Mouse (Mus musculus) erythroblast, embryonic 14.5 days (primary cell): ENCODE results near the gene Oxgr1. TPM values are rescaled to one million over a fixed set of nuclear protein-coding genes. Genes with fewer than 3 reads are reported as not detected.

ENCODE experiments used
- H3K27me3 ChIP-seq: 2 replicates; pipeline ENCODE4 v1.6.1; 2012; ENCODE audit warnings: inconsistent platforms; ENCODE audit not compliant: control insufficient read depth
- H3K36me3 ChIP-seq: 2 replicates; pipeline ENCODE4 v1.6.1; 2012; ENCODE audit warnings: mild to moderate bottlenecking, inconsistent platforms; ENCODE audit not compliant: control insufficient read depth
- H3K4me1 ChIP-seq: 2 replicates; pipeline ENCODE4 v1.6.1; 2012; ENCODE audit warnings: inconsistent platforms; ENCODE audit not compliant: control insufficient read depth
- H3K4me3 ChIP-seq: replicated peaks from 2 replicates; pipeline ENCODE3; 2012; ENCODE audit warnings: moderate library complexity, mild to moderate bottlenecking, inconsistent platforms
- H3K9me3 ChIP-seq: 2 replicates; pipeline ENCODE4 v1.6.1; 2012; ENCODE audit warnings: low read length, inconsistent platforms, mixed read lengths; ENCODE audit not compliant: control insufficient read depth
- GATA1 ChIP-seq: IDR thresholded peaks from 2 replicates; pipeline ENCODE4 v1.6.1; 2012; ENCODE audit warnings: low read length, inconsistent platforms, mixed read lengths
- TAL1 ChIP-seq: IDR thresholded peaks from 3 replicates; pipeline ENCODE4 v1.6.1; 2012; ENCODE audit warnings: low read length, inconsistent platforms, mixed read lengths
- polyA plus RNA-seq: library from polyadenylated mRNA; stranded (reverse); fragments of >175 nt; gene quantifications from 2 replicates; pipeline ENCODE4 v1.2.3, GENCODE M21; 2012

The Oxgr1 gene
- 0.04 TPM in 1 of 2 replicates, not detected in the other for polyA plus RNA-seq

DNA sequence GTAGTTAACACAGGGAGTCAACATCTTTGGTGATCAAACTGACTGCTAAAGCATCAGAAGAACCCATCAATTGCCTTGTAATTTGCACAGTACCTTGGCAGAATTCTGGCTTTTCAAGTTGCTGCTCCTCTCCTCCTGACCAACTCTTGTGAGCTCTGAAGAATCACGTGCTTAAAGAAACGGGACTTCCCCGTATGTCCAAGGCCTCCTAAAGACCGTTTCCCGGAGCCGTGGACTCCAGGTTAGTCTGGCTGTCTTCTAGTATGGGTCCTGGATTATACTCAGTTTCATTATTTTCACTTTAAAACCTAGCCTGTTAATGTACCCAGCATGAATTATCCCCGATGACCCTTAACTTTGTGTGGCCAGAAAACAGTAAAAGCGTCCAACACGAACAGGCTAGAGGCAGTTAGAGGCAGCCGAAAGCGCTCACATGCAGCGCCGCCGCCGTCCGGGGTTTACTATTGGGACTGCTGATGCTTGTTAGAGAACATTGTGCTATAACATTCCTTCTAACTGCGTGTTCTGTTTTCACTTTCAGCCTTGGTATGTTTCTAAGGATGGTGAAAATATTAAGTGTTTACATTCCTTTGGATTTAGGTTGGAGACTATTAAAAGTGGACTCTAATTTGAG lies at the start of gene Oxgr1:
Gene Oxgr1 (minus strand): TSS at position 249 of the 634 bp plus-strand sequence.
- no peaks in the 10 kb centered on the region for H3K36me3 ChIP-seq
- H3K4me1 ChIP-seq, result no peaks in the 10 kb centered on the region
- TF ChIP-seq GATA1, result no peak
- TF ChIP-seq TAL1, result no peak
- H3K4me3 ChIP-seq, result no peak within 1 kb of the TSS
- H3K27me3 ChIP-seq, result no peaks in the 10 kb centered on the region
- peaks cover 33% of the 10 kb centered on the region for H3K9me3 ChIP-seq

DNA sequence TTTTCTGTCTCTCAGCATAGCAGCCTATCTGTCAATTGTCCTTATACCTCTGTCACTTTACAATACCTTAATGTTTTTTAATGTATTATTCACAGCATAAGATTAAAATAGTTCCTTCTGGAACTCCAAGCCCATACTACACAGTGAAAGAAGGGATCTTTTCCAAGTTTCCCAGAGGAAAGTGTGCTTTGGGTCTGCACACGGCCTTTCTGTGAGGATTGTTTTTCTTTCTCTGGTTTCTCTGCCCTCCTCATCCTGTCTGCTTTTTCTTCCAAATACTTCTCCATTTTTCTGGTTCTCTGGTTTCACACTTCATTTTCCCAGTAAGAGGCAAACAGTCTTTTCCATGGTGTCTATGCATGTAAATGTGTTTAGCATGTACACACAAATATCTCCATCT lies 48.2 kb upstream of the Oxgr1 start:
- Histone ChIP-seq H3K27me3 (no peaks in the 10 kb centered on the region), H3K4me3 (no peak overlapping the region), H3K4me1 (no peaks in the 10 kb centered on the region), H3K9me3 (peaks cover 7% of the 10 kb centered on the region), H3K36me3 (no peaks in the 10 kb centered on the region)
- TF ChIP-seq TAL1 (no peak), GATA1 (no peak)

DNA sequence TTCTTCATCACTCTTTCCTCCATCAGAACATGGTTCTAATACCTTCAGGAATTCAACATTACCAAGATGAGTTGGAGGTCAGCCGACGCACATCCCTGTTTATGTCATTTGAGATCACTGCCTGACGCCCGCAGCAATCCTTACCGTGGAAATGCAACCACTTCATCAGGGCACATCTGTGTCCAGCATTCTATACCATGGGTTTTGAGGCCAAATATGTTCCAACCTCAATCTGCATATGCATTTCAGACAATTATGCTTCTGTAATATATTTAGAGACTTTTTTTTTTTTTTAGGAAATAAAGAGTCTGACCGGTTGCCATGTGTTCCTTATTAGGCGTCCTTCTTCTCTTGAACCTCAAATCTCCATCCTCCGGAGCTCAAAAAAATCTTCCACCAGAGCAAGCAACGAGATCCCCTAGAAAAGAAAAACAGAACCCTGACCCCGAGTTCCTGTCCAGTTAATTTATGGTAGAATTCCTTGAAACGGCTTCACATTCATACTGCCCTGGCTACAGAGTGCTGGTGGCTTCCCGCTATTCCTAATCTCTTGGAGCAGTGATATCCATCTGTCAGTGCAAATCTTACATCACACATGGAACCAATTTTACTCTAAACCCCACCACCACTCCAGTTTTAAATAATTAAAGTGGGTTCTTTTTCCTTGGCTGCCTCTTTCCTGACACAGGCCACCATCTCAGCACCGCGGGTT lies 47.6 kb upstream of the Oxgr1 start:
- Histone ChIP-seq H3K9me3 (peaks cover 7% of the 10 kb centered on the region), H3K36me3 (no peaks in the 10 kb centered on the region), H3K4me1 (no peaks in the 10 kb centered on the region), H3K27me3 (no peaks in the 10 kb centered on the region), H3K4me3 (no peak overlapping the region)
- no peak for TF ChIP-seq GATA1
- no peak for TF ChIP-seq TAL1

DNA sequence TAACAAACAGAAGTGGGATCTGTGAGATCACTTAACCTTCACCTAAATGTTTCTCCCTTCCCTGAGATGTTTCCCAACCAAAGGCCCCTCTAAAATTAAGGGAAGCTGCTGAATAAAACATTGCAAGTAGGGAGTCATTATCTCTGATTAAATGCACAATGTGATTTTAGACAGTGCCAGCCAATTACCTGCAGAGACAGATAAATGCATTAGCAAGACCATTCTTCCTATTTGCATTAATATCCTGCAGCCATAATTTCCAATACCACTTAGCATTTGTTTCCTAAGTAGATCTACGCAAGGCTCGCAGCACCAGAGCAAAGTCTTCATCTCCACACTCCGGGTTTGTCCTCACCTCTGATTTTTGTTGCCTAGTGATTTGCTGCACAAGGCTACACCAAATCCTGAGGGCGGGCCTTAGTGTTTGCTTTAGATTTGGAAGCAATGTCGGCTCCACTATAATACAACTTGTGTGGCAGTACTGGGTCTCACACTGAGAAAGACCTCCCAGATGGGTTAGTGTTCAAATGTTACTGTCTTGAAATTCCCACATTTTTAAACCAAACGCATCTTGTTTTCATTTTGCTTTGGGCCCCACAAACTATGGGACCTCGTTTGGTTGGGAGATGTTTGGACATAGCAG lies 46.9 kb upstream of the Oxgr1 start:
- TF ChIP-seq TAL1 (no peak), GATA1 (no peak)
- Histone ChIP-seq H3K27me3 (no peaks in the 10 kb centered on the region), H3K4me3 (no peak overlapping the region), H3K9me3 (peaks cover 8% of the 10 kb centered on the region), H3K36me3 (no peaks in the 10 kb centered on the region), H3K4me1 (no peaks in the 10 kb centered on the region)

DNA sequence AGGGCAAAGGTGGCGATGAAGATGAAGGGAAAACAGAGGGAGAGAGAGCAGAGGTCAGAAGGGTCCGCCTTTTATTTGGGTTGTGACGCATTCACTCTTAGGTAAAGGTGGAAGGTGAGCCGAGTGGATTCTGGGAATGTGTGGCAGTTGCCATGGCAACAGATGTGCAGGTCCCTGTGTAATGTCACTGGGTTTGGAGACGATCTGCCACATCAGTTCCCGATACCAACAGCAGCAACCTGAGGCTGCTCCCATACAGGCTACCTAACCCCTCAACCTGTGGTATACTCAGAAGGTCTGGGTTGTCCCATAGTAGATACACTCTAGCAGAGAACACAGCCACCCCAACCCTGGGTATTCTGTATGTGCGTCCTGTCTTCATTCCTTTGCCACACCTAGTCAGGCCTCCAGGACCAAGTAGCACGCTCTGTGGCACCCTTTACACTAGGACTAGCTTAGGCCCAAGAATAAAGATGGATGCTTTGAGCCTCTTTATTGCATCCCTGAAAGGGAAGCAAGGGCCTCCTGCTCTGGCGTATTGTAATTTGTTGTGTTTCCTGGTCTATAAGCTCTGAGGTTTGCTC lies 41.9 kb upstream of the Oxgr1 start:
- TF ChIP-seq TAL1, result no peak
- Histone ChIP-seq H3K4me1 (no peaks in the 10 kb centered on the region), H3K4me3 (no peak overlapping the region), H3K27me3 (no peaks in the 10 kb centered on the region), H3K9me3 (peaks cover 12% of the 10 kb centered on the region), H3K36me3 (no peaks in the 10 kb centered on the region)

DNA sequence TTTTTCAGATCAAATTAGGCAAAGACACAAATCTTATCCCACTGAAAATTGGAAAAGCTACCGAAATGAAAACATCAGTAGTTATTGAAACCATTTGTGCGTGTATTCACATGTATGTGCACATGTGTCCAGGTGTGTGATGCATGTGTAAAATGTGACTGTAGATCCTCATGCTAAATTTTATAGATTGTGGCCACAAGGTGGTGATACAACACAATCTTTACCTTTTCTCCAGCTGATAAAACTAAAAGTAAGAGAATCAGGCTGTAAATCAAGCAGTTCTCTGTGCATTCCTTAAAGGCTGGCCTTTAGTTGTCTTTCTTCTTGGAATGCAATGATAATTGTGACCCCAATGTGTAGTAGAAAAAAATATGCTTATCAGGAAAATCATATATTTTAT lies 34.0 kb upstream of the Oxgr1 start:
- Histone ChIP-seq H3K27me3 (no peaks in the 10 kb centered on the region), H3K4me3 (no peak overlapping the region), H3K36me3 (no peaks in the 10 kb centered on the region), H3K9me3 (no peaks in the 10 kb centered on the region), H3K4me1 (no peaks in the 10 kb centered on the region)
- no peak for TF ChIP-seq GATA1
- no peak for TF ChIP-seq TAL1

DNA sequence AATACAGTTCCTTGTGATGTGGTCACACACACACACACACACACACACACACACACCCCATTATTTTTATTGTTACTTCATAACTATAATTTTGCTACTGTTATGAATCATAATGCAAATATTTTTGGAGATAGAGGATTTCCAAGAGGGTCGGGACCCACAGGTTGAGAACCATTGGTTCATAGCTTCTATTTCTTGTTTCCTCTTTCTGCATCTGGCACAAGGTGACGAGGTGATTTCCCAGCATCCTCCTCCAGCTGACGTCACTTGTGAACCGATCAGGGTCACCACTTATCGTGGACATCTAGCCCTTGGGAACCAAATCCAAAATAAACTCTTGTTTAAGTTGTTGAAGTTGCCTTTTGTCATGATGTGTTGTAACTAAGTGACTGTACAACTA lies 33.5 kb upstream of the Oxgr1 start:
- H3K4me1 ChIP-seq, result no peaks in the 10 kb centered on the region
- H3K36me3 ChIP-seq, result no peaks in the 10 kb centered on the region
- H3K27me3 ChIP-seq, result no peaks in the 10 kb centered on the region
- H3K4me3 ChIP-seq, result no peak overlapping the region
- H3K9me3 ChIP-seq, result no peaks in the 10 kb centered on the region; the same call in 1 of the 2 replicates
- no peak for TF ChIP-seq TAL1
- no peak for TF ChIP-seq GATA1

DNA sequence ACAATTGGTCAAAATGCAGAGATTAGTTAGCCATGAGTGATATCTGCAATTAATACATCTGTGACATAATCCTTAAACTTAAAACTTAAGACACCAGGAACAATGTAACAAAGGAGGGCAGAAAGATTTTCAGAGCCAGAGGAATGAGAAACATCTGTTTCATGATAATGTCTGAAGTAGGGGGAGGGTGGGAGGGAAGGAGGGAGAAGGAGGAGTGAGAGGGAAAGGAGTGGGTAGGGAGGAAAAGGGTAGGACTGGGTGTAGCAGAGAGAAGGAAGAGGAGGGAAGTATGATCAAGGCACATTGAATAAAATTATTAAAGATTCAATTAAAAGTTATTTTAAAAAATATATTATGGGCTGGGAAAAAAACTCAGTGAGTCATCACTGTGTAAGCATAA lies 32.0 kb upstream of the Oxgr1 start:
- Histone ChIP-seq H3K36me3 (no peaks in the 10 kb centered on the region), H3K9me3 (peaks cover 3% of the 10 kb centered on the region; the same call in 1 of the 2 replicates), H3K4me1 (no peaks in the 10 kb centered on the region), H3K4me3 (no peak overlapping the region), H3K27me3 (no peaks in the 10 kb centered on the region)
- TF ChIP-seq GATA1, result no peak
- no peak for TF ChIP-seq TAL1

DNA sequence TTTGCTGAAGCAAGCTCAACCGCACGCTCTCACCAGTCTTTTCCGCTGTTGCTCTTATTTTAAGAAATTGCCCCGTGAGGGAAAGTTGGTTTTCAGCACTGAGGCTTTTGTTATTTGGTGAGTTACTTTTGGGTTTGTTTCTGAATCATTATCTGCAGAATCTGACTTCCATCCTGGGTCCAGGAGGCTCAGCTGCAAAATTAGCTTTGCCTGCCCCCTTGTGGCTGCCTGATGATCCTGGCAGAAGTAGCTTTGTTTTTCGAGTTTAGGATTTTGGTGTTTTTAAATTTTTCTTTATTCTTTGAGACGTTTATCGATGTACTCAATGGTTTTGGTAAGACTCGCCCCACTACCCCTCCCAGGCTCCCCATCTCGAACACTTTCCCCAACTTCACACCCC lies 18.9 kb upstream of the Oxgr1 start:
- Histone ChIP-seq H3K36me3 (no peaks in the 10 kb centered on the region), H3K27me3 (no peaks in the 10 kb centered on the region), H3K9me3 (peaks cover 32% of the 10 kb centered on the region), H3K4me1 (no peaks in the 10 kb centered on the region), H3K4me3 (no peak overlapping the region)
- TF ChIP-seq TAL1, result no peak
- TF ChIP-seq GATA1, result no peak
